Mouse (Mus musculus): Measurements from ENCODE around the gene Eaf1. TPM values are rescaled to one million over a fixed set of nuclear protein-coding genes. Genes with fewer than 3 reads are reported as not detected.

Gene Eaf1
- polyA plus RNA-seq, 1 experiment from 2014 or later: 21.8 TPM

DNA sequence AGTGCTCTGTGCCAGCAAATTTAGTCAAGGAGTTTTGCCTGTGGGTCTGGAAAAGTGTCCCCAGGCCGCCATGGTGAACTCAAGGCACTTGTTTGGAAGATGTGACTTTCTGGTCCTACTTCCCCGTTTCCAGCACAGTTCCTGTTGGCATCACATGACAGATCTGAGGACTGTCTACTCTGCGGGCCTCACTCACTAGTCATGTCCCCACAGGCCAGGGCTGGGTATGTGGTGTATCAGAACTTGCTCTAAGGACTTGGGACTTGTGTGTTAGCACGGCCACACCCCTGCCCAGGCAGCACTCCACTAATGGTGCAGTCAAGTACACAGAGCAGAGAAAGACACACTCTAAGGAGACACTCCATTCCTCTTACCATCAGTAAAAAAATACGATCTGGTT is 11.8 kb upstream of the Eaf1 start:
- Histone ChIP-seq H3K9me3 (replicated peaks) (no peaks in the 10 kb centered on the region), H3K27me3 (ENCODE audit: low read depth, poor library complexity, severe bottlenecking) (no peaks in the 10 kb centered on the region), H3K27ac (replicated peaks) (no peak overlapping the region), H3K4me1 (no peaks in the 10 kb centered on the region), H3K4me3 (no peak overlapping the region), H3K36me3 (peaks cover 97% of the 10 kb centered on the region)
- DNase-seq (ENCODE audit: low spot score): no peak
- WGBS: 90% methylated on average over 5 of the region's 5 CpGs

GRCm38 (mm10) chr14:31486465-31486864 is 7.7 kb upstream of the Eaf1 start:
- Histone ChIP-seq H3K4me1 (no peaks in the 10 kb centered on the region), H3K9me3 (replicated peaks) (no peaks in the 10 kb centered on the region), H3K27me3 (ENCODE audit: low read depth, poor library complexity, severe bottlenecking) (no peaks in the 10 kb centered on the region), H3K4me3 (no peak overlapping the region), H3K27ac (replicated peaks) (no peak overlapping the region), H3K36me3 (peaks cover 98% of the 10 kb centered on the region)
- WGBS: 83% methylated on average over 4 of the region's 4 CpGs
- DNase-seq (ENCODE audit: low spot score): no peak

DNA sequence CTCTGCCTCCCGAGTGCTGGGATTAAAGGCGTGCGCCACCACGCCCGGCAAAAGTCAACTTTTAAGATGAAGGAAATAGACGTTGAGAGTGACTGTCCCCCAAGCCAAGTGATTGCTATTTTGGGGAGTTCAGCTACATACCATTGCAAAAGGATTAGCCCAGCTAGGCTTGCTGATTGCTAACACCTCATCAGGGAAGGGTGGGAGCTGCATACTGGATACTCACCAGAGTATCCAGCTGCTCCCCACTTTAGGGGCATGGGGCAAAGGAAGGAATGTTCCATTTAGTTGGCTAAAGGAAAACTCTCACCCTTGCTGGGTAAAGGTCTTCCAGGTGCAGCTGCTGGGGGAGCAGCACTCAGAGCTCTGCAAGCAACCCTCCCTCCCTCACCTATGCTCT is 6.1 kb upstream of the Eaf1 start:
- Histone ChIP-seq H3K4me1 (no peaks in the 10 kb centered on the region; the same call in 1 of the 2 replicates), H3K4me3 (no peak overlapping the region), H3K27me3 (ENCODE audit: low read depth, poor library complexity, severe bottlenecking) (no peaks in the 10 kb centered on the region), H3K36me3 (peaks cover 96% of the 10 kb centered on the region), H3K9me3 (replicated peaks) (no peaks in the 10 kb centered on the region), H3K27ac (replicated peaks) (no peak overlapping the region)
- 94% methylated on average over 6 of the region's 6 CpGs for WGBS
- DNase-seq (ENCODE audit: low spot score): no peak

DNA sequence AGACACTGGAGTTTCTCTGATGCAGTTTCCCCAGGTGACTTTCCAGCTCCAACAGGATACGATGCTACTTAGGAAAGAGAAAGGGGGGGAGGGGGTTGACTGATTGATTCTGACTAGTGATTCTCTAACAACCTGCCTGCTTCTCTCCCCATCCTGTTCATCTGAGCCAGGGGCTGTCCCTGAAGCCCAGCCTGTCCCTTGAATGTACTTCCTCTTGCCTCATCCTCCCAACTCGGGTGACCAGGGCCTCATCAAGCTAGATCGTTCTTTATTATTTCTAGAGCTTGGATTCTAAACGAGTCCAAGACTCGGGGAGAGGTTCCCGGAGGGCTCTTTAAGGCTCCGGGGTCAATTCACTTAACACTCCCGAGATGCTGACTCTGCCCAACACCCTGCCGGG is 298 bp upstream of the Eaf1 start:
- 58% methylated on average over 9 of the region's 9 CpGs for WGBS
- peaks cover 53% of the 10 kb centered on the region for H3K36me3 ChIP-seq
- no peaks in the 10 kb centered on the region for H3K9me3 ChIP-seq (replicated peaks)
- peak overlapping the region; percentile 95 for H3K4me3 ChIP-seq
- peak overlapping the region; percentile 94 for H3K27ac ChIP-seq (replicated peaks)
- DNase-seq (ENCODE audit: low spot score): no peak
- peaks cover 31% of the 10 kb centered on the region for H3K4me1 ChIP-seq
- no peaks in the 10 kb centered on the region for H3K27me3 ChIP-seq (ENCODE audit: low read depth, poor library complexity, severe bottlenecking)

- no peaks in the 10 kb centered on the region for H3K9me3 ChIP-seq (replicated peaks)
- peak within 1 kb of the TSS; percentile 95 for H3K4me3 ChIP-seq
- peaks cover 31% of the 10 kb centered on the region for H3K4me1 ChIP-seq
- peak within 1 kb of the TSS; percentile 94 for H3K27ac ChIP-seq (replicated peaks)
- no peaks in the 10 kb centered on the region for H3K27me3 ChIP-seq (ENCODE audit: low read depth, poor library complexity, severe bottlenecking)
- H3K36me3 ChIP-seq: peaks cover 53% of the 10 kb centered on the region
- 0% methylated on average over 49 of the region's 49 CpGs for WGBS
- DNase-seq (ENCODE audit: low spot score): peak; percentile 91
These were observed 816 bp downstream of the Eaf1 start, which contains the start of gene Mettl6 for GRCm38 (mm10) chr14:31494975-31495455. Mettl6 (minus strand) TSS chr14:31495040.

DNA sequence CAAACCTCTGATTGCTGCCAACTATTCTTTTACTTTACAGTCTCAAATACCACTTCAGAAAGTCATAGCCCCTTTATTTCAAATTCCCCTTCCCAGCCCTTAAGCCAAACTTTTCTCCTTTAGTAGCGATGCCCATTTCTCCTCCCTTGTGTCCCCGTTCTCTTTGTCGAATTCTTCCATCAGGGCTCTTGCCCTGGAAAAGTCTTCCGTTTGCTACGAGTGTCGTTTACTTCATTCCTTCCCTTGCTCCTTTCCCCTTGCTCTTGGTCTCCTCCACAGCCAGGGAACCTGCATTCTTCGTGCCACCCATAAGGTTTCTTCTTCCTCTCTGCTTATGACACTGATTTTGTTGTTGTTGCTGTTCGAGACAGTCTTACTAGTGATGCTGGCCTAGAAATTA is 1.3 kb downstream of the Eaf1 start:
- peak overlapping the region; percentile 95 for H3K4me3 ChIP-seq
- no peaks in the 10 kb centered on the region for H3K9me3 ChIP-seq (replicated peaks)
- 8% methylated on average over 8 of the region's 8 CpGs for WGBS
- peaks cover 31% of the 10 kb centered on the region for H3K4me1 ChIP-seq
- no peak for DNase-seq (ENCODE audit: low spot score)
- H3K27me3 ChIP-seq (ENCODE audit: low read depth, poor library complexity, severe bottlenecking): no peaks in the 10 kb centered on the region
- peaks cover 56% of the 10 kb centered on the region for H3K36me3 ChIP-seq
- peak overlapping the region; percentile 94 for H3K27ac ChIP-seq (replicated peaks)

- Histone ChIP-seq H3K4me3 (peak overlapping the region; percentile 95), H3K36me3 (peaks cover 56% of the 10 kb centered on the region), H3K4me1 (peaks cover 31% of the 10 kb centered on the region), H3K9me3 (replicated peaks) (no peaks in the 10 kb centered on the region), H3K27me3 (ENCODE audit: low read depth, poor library complexity, severe bottlenecking) (no peaks in the 10 kb centered on the region), H3K27ac (replicated peaks) (no peak overlapping the region)
- DNase-seq (ENCODE audit: low spot score): no peak
- WGBS: 70% methylated on average over 7 of the region's 7 CpGs
These were observed 2.0 kb downstream of the Eaf1 start for GRCm38 (mm10) chr14:31496241-31496646.

- no peak overlapping the region for H3K27ac ChIP-seq (replicated peaks)
- DNase-seq (ENCODE audit: low spot score): no peak
- peaks cover 68% of the 10 kb centered on the region for H3K36me3 ChIP-seq
- WGBS: 95% methylated on average over 1 of the region's 1 CpGs
- peaks cover 17% of the 10 kb centered on the region for H3K4me1 ChIP-seq
- no peak overlapping the region for H3K4me3 ChIP-seq
- no peaks in the 10 kb centered on the region for H3K27me3 ChIP-seq (ENCODE audit: low read depth, poor library complexity, severe bottlenecking)
- H3K9me3 ChIP-seq (replicated peaks): no peaks in the 10 kb centered on the region
These were observed 5.3 kb downstream of the Eaf1 start for GRCm38 (mm10) chr14:31499526-31499925.

- DNase-seq (ENCODE audit: low spot score): no peak
- 93% methylated on average over 13 of the region's 13 CpGs for WGBS
- no peaks in the 10 kb centered on the region for H3K27me3 ChIP-seq (ENCODE audit: low read depth, poor library complexity, severe bottlenecking)
- no peaks in the 10 kb centered on the region for H3K9me3 ChIP-seq (replicated peaks)
- H3K36me3 ChIP-seq: peaks cover 100% of the 10 kb centered on the region
- no peak overlapping the region for H3K27ac ChIP-seq (replicated peaks)
- H3K4me1 ChIP-seq: no peaks in the 10 kb centered on the region
- H3K4me3 ChIP-seq: no peak overlapping the region
These were observed 9.2 kb downstream of the Eaf1 start for GRCm38 (mm10) chr14:31503406-31503805.

DNA sequence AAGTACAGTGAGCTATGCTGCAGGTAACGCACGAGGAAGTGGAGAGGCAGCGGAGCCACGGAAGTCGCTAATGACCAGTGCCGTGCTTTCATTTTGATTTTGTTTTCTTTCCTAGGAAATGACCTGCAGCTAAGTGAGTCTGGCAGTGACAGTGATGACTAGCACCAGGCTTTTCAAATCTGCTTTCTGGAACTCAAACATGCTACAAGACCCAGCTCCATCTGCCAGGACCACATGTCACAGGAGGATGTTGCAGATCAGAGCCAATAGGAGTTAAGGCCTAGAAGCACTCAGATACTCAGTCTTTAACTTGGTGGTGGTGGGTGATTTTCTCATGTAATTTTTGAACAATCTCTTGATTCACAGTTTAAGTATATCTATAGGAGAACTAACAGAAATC is 12.3 kb downstream of the Eaf1 start:
- H3K4me1 ChIP-seq: no peaks in the 10 kb centered on the region
- H3K27me3 ChIP-seq (ENCODE audit: low read depth, poor library complexity, severe bottlenecking): no peaks in the 10 kb centered on the region
- no peak for DNase-seq (ENCODE audit: low spot score)
- no peak overlapping the region for H3K27ac ChIP-seq (replicated peaks)
- no peak overlapping the region for H3K4me3 ChIP-seq
- no peaks in the 10 kb centered on the region for H3K9me3 ChIP-seq (replicated peaks)
- peaks cover 93% of the 10 kb centered on the region for H3K36me3 ChIP-seq
- 97% methylated on average over 6 of the region's 6 CpGs for WGBS

- no peak for DNase-seq (ENCODE audit: low spot score)
- H3K4me3 ChIP-seq: no peak overlapping the region
These were observed 15.7 kb downstream of the Eaf1 start for GRCm38 (mm10) chr14:31509911-31510310.

GRCm38 (mm10) chr14:31510322-31510721 is 16.1 kb downstream of the Eaf1 start:
- peaks cover 11% of the 10 kb centered on the region; the same call in 1 of the 2 replicates for H3K9me3 ChIP-seq (replicated peaks)
- H3K27ac ChIP-seq (replicated peaks): no peak overlapping the region
- H3K4me3 ChIP-seq: no peak overlapping the region
- no peaks in the 10 kb centered on the region for H3K4me1 ChIP-seq
- no peak for DNase-seq (ENCODE audit: low spot score)
- H3K36me3 ChIP-seq: peaks cover 68% of the 10 kb centered on the region
- no peaks in the 10 kb centered on the region for H3K27me3 ChIP-seq (ENCODE audit: low read depth, poor library complexity, severe bottlenecking)
- 91% methylated on average over 3 of the region's 3 CpGs for WGBS

More at GRCm38 (mm10) chr14:31509911-31510310, 15.7 kb downstream of the Eaf1 start:
- Histone ChIP-seq H3K27ac (replicated peaks) (no peak overlapping the region), H3K27me3 (ENCODE audit: low read depth, poor library complexity, severe bottlenecking) (no peaks in the 10 kb centered on the region), H3K9me3 (replicated peaks) (peaks cover 11% of the 10 kb centered on the region; the same call in 1 of the 2 replicates), H3K36me3 (peaks cover 72% of the 10 kb centered on the region), H3K4me1 (no peaks in the 10 kb centered on the region)
- WGBS: 93% methylated on average over 2 of the region's 2 CpGs

DNA sequence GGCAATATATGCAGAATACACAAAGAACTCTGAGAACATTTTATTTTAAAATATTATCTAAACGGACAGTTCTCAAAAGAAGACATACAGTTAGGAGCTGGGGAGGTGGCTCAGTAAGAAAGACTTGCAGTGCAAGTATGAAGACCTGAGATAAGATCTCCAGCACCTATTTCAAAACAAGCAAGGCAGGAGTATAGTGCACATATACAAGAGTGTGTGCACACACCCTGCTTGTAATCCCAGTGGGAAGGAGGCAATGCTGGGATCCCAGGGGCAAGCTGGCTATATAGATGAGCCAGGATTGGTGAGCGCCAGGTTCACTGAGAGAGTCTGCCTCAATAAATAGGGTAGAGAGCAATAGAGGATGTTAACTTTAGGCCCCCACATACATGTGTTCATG is 21.7 kb downstream of the Eaf1 start:
- 91% methylated on average over 2 of the region's 2 CpGs for WGBS
- no peak for DNase-seq (ENCODE audit: low spot score)
- no peak overlapping the region for H3K4me3 ChIP-seq
- H3K27ac ChIP-seq (replicated peaks): no peak overlapping the region
- peaks cover 15% of the 10 kb centered on the region for H3K36me3 ChIP-seq
- H3K4me1 ChIP-seq: 0 out of 2 replicates have a peak, but pooled peaks cover 5% of the 10 kb centered on the region
- no peaks in the 10 kb centered on the region for H3K27me3 ChIP-seq (ENCODE audit: low read depth, poor library complexity, severe bottlenecking)
- peaks cover 11% of the 10 kb centered on the region; the same call in 1 of the 2 replicates for H3K9me3 ChIP-seq (replicated peaks)

Data from midbrain, embryonic 10.5 days (tissue).